Mouse (Mus musculus) hindbrain, embryonic 14.5 days (tissue): Measurements from ENCODE around the gene Kcnk13. TPM values are rescaled to one million over a fixed set of nuclear protein-coding genes. Genes with fewer than 3 reads are reported as not detected.

Experiments used
- ATAC-seq: fragments of 200-750 bp; cut with Nextera tagmentation; 2 replicates; pipeline ENCODE4 v1.8.0; 2017; ENCODE audit warnings: moderate number of reproducible peaks, mild to moderate bottlenecking, moderate TSS enrichment, moderate library complexity; ENCODE audit not compliant: low FRiP score
- DNase-seq: peaks from one replicate; pipeline ENCODE4 v3.0.0-alpha.2; 2015; ENCODE audit warnings: low spot score
- H3K27ac ChIP-seq: fragments of 300-500 bp; sonication (generic); 2 replicates; pipeline ENCODE4 v1.5.1; 2014; ENCODE audit warnings: mild to moderate bottlenecking, moderate library complexity
- H3K27me3 ChIP-seq: fragments of 300-500 bp; sonication (generic); 2 replicates; pipeline ENCODE4 v1.6.1; 2014; ENCODE audit warnings: mild to moderate bottlenecking, low read length, mixed read lengths; ENCODE audit not compliant: control insufficient read depth, insufficient read depth
- H3K36me3 ChIP-seq: fragments of 300-500 bp; sonication (generic); replicated peaks from 2 replicates; pipeline ENCODE4 v1.6.1; 2014; ENCODE audit not compliant: control insufficient read depth, insufficient read depth
- H3K4me1 ChIP-seq: fragments of 300-500 bp; sonication (generic); replicated peaks from 2 replicates; pipeline ENCODE4 v1.6.1; 2014; ENCODE audit warnings: antibody characterized with exemption, low read length, mixed read lengths; ENCODE audit not compliant: control insufficient read depth, insufficient read depth
- H3K4me2 ChIP-seq: fragments of 300-500 bp; sonication (generic); replicated peaks from 2 replicates; pipeline ENCODE4 v1.6.1; 2014; ENCODE audit warnings: mild to moderate bottlenecking, moderate library complexity
- H3K4me3 ChIP-seq: fragments of 300-500 bp; sonication (generic); replicated peaks from 2 replicates; pipeline ENCODE4 v1.5.1; 2014; ENCODE audit warnings: mild to moderate bottlenecking, low read length
- H3K9ac ChIP-seq: fragments of 300-500 bp; sonication (generic); 2 replicates; pipeline ENCODE4 v1.6.1; 2014
- H3K9me3 ChIP-seq: fragments of 300-500 bp; sonication (generic); 2 replicates; pipeline ENCODE4 v1.6.1; 2016; ENCODE audit warnings: low read length; ENCODE audit not compliant: control insufficient read depth
- WGBS: fragments of 180-500 bp; shearing (Covaris S2); extraction: QIAGEN DNeasy Blood & Tissue Kit; methylation state at CpG from one replicate; pipeline ENCODE4 v1.1.7; 2014; 5-methylcytosine and 5-hydroxymethylcytosine counted together
- polyA plus RNA-seq: library from polyadenylated mRNA; unstranded; fragments of >200 nt; fragmentation: Nextera tagmentation; extraction: Ambion mirVana; gene quantifications from 2 replicates; pipeline ENCODE4 v1.2.1, GENCODE M21; 2014

The Kcnk13 gene
- polyA plus RNA-seq, 1 experiment from 2014 or later = 0.80 TPM

DNA sequence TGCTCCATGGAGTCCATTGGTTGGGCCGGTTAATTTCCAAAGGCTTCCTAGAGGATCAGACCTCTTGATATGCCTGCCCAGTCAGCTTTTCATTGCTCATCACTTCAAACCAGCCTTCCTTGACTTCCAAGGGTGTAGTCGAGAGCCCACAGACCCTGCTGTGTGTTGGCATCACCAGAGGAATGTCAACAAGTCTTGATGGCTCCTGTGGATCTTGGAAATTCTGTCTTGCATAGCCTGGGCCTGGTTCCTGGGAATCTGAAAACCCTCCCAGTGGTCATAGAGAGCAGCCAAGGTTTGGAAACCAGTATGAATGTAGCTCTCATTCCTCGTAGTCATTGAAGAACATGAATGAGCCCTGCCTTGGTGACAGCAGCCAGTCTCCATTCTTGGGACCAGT, 36.9 kb downstream of the Kcnk13 start:
- no peak for ATAC-seq
- 92% methylated on average over 3 of the region's 3 CpGs for WGBS
- H3K9ac ChIP-seq = no peak overlapping the region
- H3K27me3 ChIP-seq = no peaks in the 10 kb centered on the region
- H3K36me3 ChIP-seq = no peaks in the 10 kb centered on the region
- H3K4me3 ChIP-seq = no peak overlapping the region
- no peak overlapping the region for H3K4me2 ChIP-seq
- no peak overlapping the region for H3K27ac ChIP-seq
- no peaks in the 10 kb centered on the region for H3K4me1 ChIP-seq
- DNase-seq = no peak
- H3K9me3 ChIP-seq = no peaks in the 10 kb centered on the region

DNA sequence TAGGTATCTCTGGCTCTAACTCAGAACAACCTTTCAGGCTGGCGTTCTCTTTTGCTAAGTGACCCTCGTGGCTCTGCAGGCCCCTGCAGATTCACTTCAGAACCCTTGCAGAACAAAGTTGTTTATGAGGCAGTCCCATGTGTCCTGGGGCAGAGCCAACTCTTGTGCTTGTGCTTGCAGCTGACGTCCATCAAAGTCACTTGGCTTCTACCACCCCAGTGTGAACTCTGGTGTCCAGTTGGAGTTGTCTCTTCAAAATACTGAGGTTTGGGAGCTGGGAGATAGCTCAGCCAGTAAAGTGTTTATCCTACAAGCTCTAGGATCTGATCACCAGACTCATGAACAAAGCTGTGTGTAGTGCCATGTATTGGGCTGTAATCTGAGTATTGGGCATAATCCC, 37.6 kb downstream of the Kcnk13 start:
- no peak for ATAC-seq
- 81% methylated on average over 3 of the region's 3 CpGs for WGBS
- H3K27me3 ChIP-seq = no peaks in the 10 kb centered on the region

DNA sequence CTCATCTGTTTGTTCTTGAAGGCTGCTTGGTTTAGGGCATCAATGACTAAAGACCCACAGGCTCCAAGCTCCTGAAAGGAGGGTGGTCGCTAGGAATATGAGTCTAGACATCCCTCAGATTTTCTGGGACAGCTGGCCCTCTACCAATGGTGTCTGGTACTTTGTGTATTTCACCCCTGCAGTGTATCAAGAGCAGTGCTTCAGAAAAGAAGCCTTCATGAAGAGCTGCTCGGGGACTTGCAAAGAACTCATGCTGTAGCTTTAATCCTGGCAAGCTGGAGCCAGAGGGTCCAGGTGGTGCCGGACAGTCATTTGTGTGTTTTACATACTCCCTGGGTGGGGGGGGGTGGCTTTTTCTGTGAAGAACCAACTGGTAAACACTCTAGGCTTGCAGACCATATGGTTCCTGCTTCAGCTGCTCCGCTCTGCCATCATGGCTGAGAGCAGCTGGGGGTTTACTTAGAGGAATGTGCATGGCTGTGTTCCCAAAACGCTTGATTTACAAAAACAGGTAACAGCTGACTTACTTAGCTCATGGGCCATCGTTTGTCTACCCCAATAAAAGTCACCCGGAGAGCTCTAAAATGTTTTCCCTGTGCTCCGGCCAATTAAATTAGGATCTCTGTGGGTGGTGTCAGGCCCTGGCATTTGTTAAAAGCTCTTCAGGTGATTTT, 38.8 kb downstream of the Kcnk13 start:
- H3K4me3 ChIP-seq = no peak overlapping the region
- peak; percentile 24; the same call in 1 of the 2 replicates for ATAC-seq
- 43% methylated on average over 8 of the region's 8 CpGs for WGBS
- peak; percentile 40 for DNase-seq
- no peaks in the 10 kb centered on the region for H3K9me3 ChIP-seq
- H3K4me1 ChIP-seq = no peaks in the 10 kb centered on the region
- no peak overlapping the region for H3K4me2 ChIP-seq
- H3K27me3 ChIP-seq = no peaks in the 10 kb centered on the region
- no peaks in the 10 kb centered on the region for H3K36me3 ChIP-seq
- no peak overlapping the region for H3K9ac ChIP-seq
- H3K27ac ChIP-seq = no peak overlapping the region

More for the DNA sequence above, 37.6 kb downstream of the Kcnk13 start:
- H3K9ac ChIP-seq = no peak overlapping the region
- H3K4me1 ChIP-seq = no peaks in the 10 kb centered on the region
- no peak overlapping the region for H3K27ac ChIP-seq
- no peak for DNase-seq
- no peaks in the 10 kb centered on the region for H3K36me3 ChIP-seq
- no peak overlapping the region for H3K4me3 ChIP-seq
- no peak overlapping the region for H3K4me2 ChIP-seq
- no peaks in the 10 kb centered on the region for H3K9me3 ChIP-seq

DNA sequence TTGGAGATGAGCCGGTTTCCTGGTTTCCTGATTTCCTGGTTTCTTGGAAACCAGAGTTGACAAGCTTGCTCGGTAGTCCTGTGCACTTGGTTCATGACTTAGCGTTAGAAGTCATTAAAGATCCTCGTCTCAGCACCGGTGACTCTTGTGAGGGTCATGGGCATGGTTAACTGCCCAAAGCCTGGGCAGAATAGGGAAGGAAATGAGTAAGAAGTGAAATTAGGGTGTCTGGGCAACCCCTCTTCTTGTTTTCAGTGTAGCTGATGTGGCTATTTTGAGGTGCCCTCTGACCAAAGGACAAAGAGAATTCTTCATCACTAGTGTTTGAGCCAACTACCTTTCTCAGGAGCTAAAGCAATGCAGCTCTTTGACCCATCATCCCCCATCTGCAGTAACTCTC, 41.0 kb downstream of the Kcnk13 start:
- no peak overlapping the region for H3K4me2 ChIP-seq
- 86% methylated on average over 5 of the region's 5 CpGs for WGBS
- no peaks in the 10 kb centered on the region for H3K27me3 ChIP-seq
- DNase-seq = no peak
- no peak overlapping the region for H3K27ac ChIP-seq
- no peak overlapping the region for H3K9ac ChIP-seq
- no peaks in the 10 kb centered on the region for H3K9me3 ChIP-seq
- ATAC-seq = no peak
- H3K4me1 ChIP-seq = no peaks in the 10 kb centered on the region
- H3K36me3 ChIP-seq = no peaks in the 10 kb centered on the region
- H3K4me3 ChIP-seq = no peak overlapping the region

DNA sequence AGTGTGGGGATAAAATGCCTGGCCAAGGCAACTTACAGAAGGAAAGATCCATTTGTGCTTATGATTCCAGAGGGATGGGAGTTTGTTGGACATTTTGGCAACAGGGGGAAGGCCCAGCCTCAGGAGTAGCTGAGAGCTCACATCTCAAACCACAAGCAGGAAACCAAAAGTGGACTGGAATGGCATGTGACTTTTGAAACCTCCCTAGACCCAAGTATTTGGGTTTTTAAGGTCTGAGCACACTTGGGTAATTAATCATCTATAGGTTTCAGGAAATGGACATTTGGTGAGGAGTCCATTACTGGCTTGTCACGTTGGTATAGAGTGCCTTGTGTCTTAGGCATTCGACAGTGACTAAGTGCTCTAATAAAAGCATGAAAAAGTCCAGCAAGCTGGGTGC, 42.4 kb downstream of the Kcnk13 start:
- no peak for ATAC-seq
- no peak overlapping the region for H3K9ac ChIP-seq
- DNase-seq = no peak
- H3K27ac ChIP-seq = no peak overlapping the region
- no peaks in the 10 kb centered on the region for H3K27me3 ChIP-seq
- H3K4me3 ChIP-seq = no peak overlapping the region
- 69% methylated on average over 2 of the region's 2 CpGs for WGBS
- H3K4me2 ChIP-seq = no peak overlapping the region
- H3K36me3 ChIP-seq = no peaks in the 10 kb centered on the region
- no peaks in the 10 kb centered on the region for H3K4me1 ChIP-seq
- H3K9me3 ChIP-seq = no peaks in the 10 kb centered on the region

DNA sequence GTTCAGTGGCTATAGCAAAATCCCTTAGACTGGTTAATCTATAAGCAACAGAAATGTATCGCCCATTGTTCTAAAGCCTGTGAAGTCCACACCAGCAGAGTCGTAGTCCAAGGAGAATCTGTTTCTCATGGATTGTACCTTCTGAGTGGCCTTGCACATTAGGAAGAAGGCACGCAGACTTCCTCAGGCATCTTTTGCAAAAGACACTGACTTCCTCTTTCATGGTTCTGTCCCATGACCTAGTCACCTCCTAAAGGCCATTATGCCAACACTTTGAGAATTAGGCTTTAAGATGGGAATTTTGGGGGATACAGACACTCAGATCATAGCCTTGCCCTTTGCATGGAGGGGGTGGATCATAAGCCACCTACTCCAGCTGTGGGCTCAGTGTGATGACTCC, 48.5 kb downstream of the Kcnk13 start:
- ATAC-seq (no peak), DNase-seq (no peak)
- no peaks in the 10 kb centered on the region for H3K4me1 ChIP-seq
- H3K4me2 ChIP-seq = no peak overlapping the region
- no peak overlapping the region for H3K27ac ChIP-seq
- no peaks in the 10 kb centered on the region for H3K27me3 ChIP-seq
- H3K36me3 ChIP-seq = no peaks in the 10 kb centered on the region
- H3K9me3 ChIP-seq = no peaks in the 10 kb centered on the region
- no peak overlapping the region for H3K4me3 ChIP-seq
- no peak overlapping the region for H3K9ac ChIP-seq
- 100% methylated on average over 3 of the region's 3 CpGs for WGBS

DNA sequence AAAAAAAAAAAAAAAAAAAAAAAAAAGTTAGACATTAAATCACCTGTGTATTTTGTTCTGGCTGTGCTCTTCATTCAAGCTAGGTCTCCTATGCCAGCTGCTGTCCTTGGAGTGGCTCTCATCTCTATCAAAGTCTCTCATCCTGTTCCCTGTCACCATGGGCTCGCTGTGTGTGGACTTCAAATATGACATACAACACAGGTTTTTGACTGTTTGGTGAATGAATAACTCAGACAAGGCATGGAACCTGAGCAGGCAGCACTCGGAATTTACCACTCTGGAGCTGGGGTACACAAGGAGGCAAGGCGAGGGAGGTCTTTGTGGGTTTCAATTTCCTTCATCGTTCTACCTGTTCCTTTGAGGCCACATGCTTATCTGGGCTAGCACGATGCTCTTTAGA, 50.8 kb downstream of the Kcnk13 start:
- no peak overlapping the region for H3K4me3 ChIP-seq
- ATAC-seq (no peak), DNase-seq (no peak)
- no peak overlapping the region for H3K9ac ChIP-seq
- H3K9me3 ChIP-seq = no peaks in the 10 kb centered on the region
- no peak overlapping the region for H3K27ac ChIP-seq
- H3K36me3 ChIP-seq = no peaks in the 10 kb centered on the region
- H3K4me2 ChIP-seq = no peak overlapping the region
- no peaks in the 10 kb centered on the region for H3K4me1 ChIP-seq
- H3K27me3 ChIP-seq = no peaks in the 10 kb centered on the region
- 93% methylated on average over 5 of the region's 5 CpGs for WGBS

DNA sequence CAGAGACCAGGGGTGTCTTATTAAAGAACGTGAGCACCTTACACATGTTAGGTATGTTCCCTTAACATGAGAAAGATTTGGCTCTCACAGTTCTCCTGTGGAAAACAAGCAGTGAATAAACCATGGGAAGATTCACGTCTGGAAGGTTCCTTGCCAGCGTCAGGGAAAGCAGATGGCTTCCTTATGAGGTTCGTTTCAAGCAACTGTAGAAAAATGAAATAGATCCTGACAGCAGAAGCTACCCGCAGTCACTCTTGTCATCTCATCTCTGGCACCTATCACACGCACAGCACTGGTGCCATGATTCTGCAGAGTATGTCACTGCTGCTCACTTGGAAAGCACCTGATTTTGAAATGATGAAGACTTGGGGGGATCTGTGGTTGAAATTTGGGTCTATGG, 53.4 kb downstream of the Kcnk13 start:
- H3K27ac ChIP-seq = no peak overlapping the region
- no peaks in the 10 kb centered on the region for H3K36me3 ChIP-seq
- H3K4me2 ChIP-seq = no peak overlapping the region
- H3K4me3 ChIP-seq = no peak overlapping the region
- DNase-seq = no peak
- no peaks in the 10 kb centered on the region for H3K27me3 ChIP-seq
- WGBS = 88% methylated on average over 6 of the region's 6 CpGs
- H3K9ac ChIP-seq = no peak overlapping the region
- ATAC-seq = no peak
- H3K4me1 ChIP-seq = no peaks in the 10 kb centered on the region
- H3K9me3 ChIP-seq = no peaks in the 10 kb centered on the region

DNA sequence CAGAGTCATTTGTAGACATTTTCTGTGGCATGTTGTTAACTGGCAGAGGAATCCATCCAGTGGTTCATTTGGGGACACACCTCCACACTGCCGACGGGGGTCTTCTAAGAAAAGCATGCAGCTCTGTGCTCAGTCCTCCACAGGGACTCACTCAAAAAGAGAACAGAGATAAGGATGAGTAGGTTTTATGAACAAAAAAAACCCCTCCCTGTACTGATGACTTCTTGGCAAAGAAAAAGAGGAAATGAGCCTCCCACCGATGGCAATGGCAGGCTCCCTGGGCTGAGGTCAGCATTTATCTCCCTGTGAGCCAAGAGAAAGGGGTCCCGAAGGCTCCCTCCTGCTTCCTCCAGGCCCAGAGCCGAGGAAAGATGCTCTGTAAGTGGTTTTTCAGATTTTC, 58.2 kb downstream of the Kcnk13 start:
- no peaks in the 10 kb centered on the region for H3K36me3 ChIP-seq
- 0 out of 2 replicates have a peak, but pooled peaks cover 3% of the 10 kb centered on the region for H3K4me1 ChIP-seq
- ATAC-seq (no peak), DNase-seq (no peak)
- no peak overlapping the region for H3K4me3 ChIP-seq
- no peak overlapping the region for H3K4me2 ChIP-seq
- no peaks in the 10 kb centered on the region for H3K9me3 ChIP-seq
- H3K27ac ChIP-seq = no peak overlapping the region
- H3K9ac ChIP-seq = no peak overlapping the region
- WGBS = 75% methylated on average over 5 of the region's 5 CpGs
- H3K27me3 ChIP-seq = no peaks in the 10 kb centered on the region

DNA sequence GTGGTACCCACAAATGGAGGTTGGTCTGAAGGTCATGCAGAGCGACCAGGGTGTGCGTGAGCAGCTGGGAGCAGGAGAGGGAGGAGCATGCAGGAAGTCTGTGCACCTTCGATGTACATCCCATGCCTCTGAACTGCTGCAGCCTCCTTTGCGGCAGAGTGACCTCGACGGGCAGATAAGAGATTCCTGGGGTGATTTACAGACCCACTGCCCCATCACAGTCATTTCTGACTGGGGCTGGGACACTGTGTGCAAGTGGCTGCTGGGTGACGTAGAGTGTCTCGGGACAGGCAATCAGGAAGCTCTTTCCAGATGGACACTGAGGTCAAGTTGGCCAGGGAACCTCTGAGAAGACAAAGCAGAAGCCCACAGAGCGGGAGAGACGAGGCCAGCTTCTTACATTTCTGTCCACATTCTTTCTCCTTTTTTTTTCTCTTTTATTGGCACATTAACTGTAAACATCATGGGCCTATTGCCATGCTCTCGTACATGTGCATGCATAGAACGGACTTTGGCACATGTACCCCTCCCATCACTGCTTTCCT, 59.6 kb downstream of the Kcnk13 start:
- H3K27ac ChIP-seq = no peak overlapping the region
- no peaks in the 10 kb centered on the region for H3K36me3 ChIP-seq
- 86% methylated on average over 12 of the region's 12 CpGs for WGBS
- 0 out of 2 replicates have a peak, but pooled peaks cover 3% of the 10 kb centered on the region for H3K4me1 ChIP-seq
- H3K9ac ChIP-seq = no peak overlapping the region
- no peak overlapping the region for H3K4me3 ChIP-seq
- ATAC-seq = no peak
- no peak overlapping the region for H3K4me2 ChIP-seq
- no peak for DNase-seq
- no peaks in the 10 kb centered on the region for H3K9me3 ChIP-seq
- H3K27me3 ChIP-seq = no peaks in the 10 kb centered on the region
